Mouse (Mus musculus) ES-E14 (cell line): ENCODE results near the gene E330017A01Rik. TPM values are rescaled to one million over a fixed set of nuclear protein-coding genes. Genes with fewer than 3 reads are reported as not detected.

ENCODE experiments used
- DNase-seq: peaks from one replicate; pipeline ENCODE4 v3.0.0-alpha.2; 2013; ENCODE audit warnings: low read depth, low spot score
- H3K27ac ChIP-seq: 2 replicates; pipeline ENCODE4 v1.5.1; 2012; ENCODE audit warnings: low read depth, mild to moderate bottlenecking, low read length, moderate library complexity, mixed read lengths; ENCODE audit not compliant: poor library complexity, insufficient read depth, severe bottlenecking
- H3K36me3 ChIP-seq: 2 replicates; pipeline ENCODE4 v1.6.1; 2012; ENCODE audit warnings: mild to moderate bottlenecking, low read length, moderate library complexity, mixed read lengths; ENCODE audit not compliant: control insufficient read depth, poor library complexity, insufficient read depth, severe bottlenecking
- H3K4me1 ChIP-seq, 2 experiments: fragments of 150-350 bp in 1 of 2; sonication (generic) in 1 of 2; 2 replicates each; pipeline ENCODE4 v1.6.1; 2012; ENCODE audit warnings: low read length in 2 of 2, mild to moderate bottlenecking in 1 of 2, mixed read lengths in 1 of 2; ENCODE audit not compliant: control insufficient read depth in 2 of 2, insufficient read depth in 2 of 2, poor library complexity in 1 of 2
- H3K4me3 ChIP-seq, 2 experiments: fragments of 150-350 bp in 1 of 2; sonication (generic) in 1 of 2; 2 replicates each; pipeline ENCODE4 v1.5.1; 2012; ENCODE audit warnings: low read length in 2 of 2, low read depth in 1 of 2, mild to moderate bottlenecking in 1 of 2, mixed read lengths in 1 of 2; ENCODE audit not compliant: insufficient read depth in 1 of 2, poor library complexity in 1 of 2, severe bottlenecking in 1 of 2
- H3K9ac ChIP-seq: 2 replicates; pipeline ENCODE4 v1.6.1; 2012; ENCODE audit warnings: low read depth, mild to moderate bottlenecking, low read length, mixed read lengths; ENCODE audit not compliant: poor library complexity, insufficient read depth, severe bottlenecking
- H3K9me3 ChIP-seq: fragments of 150-350 bp; sonication (generic); 2 replicates; pipeline ENCODE4 v1.6.1; 2012; ENCODE audit warnings: low read depth, mild to moderate bottlenecking, low read length; ENCODE audit not compliant: control insufficient read depth, insufficient read depth
- CHD2 ChIP-seq: IDR thresholded peaks from 2 replicates; pipeline ENCODE4 v1.6.1; 2014; ENCODE audit warnings: mild to moderate bottlenecking, low read depth, low read length, inconsistent platforms
- HCFC1 ChIP-seq: IDR thresholded peaks from 2 replicates; pipeline ENCODE4 v1.6.1; 2012; ENCODE audit warnings: low read length, inconsistent platforms, borderline replicate concordance; ENCODE audit not compliant: insufficient read depth
- MAFK ChIP-seq: IDR thresholded peaks from 2 replicates; pipeline ENCODE4 v1.6.1; 2014; ENCODE audit warnings: mild to moderate bottlenecking, low read depth, low read length, inconsistent platforms; ENCODE audit not compliant: insufficient read depth
- ZC3H11A ChIP-seq: IDR thresholded peaks from 2 replicates; pipeline ENCODE4 v1.6.1; 2012; ENCODE audit warnings: low read depth, mild to moderate bottlenecking, inconsistent platforms, low read length, borderline replicate concordance
- ZNF384 ChIP-seq: IDR thresholded peaks from 2 replicates; pipeline ENCODE4 v1.6.1; 2012; ENCODE audit warnings: low read depth, low read length, inconsistent platforms
- in situ Hi-C, 2 experiments: fragments of 600-800 bp; cut with MboI; formaldehyde crosslinking; loops; one replicate each; pipeline ENCODE4 v1.15.1; 2025; ENCODE audit warnings: low sequenced_read_pairs in 2 of 2, inconsistent platforms in 1 of 2; ENCODE audit not compliant: unreplicated experiment in 2 of 2
- total RNA-seq: library from RNA; depleted of rRNA; stranded (reverse); fragments of 300-350 nt; gene quantifications from 2 replicates; pipeline ENCODE4 v1.2.3, GENCODE M21; 2012

Gene E330017A01Rik
- total RNA-seq, 1 experiment = not detected

- Histone ChIP-seq H3K9ac (no peak overlapping the region), H3K9me3 (no peaks in the 10 kb centered on the region), H3K4me1 (no peaks in the 10 kb centered on the region), H3K4me3 (no peak overlapping the region), H3K27ac (no peak overlapping the region), H3K36me3 (no peaks in the 10 kb centered on the region)
- no peak for DNase-seq
- TF ChIP-seq CHD2 (no peak), HCFC1 (no peak), MAFK (no peak)
- in situ Hi-C loops = no loop called here
Observed at GRCm38 (mm10) chr16:58663816-58664215, 25.3 kb upstream of the E330017A01Rik start.

DNA sequence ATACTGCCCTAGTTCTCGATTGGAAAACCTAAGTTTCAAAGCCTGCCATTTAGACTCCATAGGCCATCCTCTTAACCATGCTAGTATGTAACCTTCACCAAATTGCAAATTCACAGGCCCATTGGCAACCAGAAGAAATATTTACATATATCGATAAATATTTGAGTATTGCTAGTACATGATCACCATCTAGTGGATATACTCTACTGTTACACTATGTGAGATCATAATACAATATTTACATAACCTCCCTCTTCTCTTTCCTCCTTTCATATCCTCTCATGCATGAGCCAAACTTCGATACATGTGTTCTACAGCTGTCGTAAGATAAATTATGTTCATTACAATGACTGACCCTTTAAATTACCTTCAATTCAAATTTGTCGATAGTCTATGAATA, 24.5 kb upstream of the E330017A01Rik start:
- in situ Hi-C loops = no loop called here
- Histone ChIP-seq H3K27ac (no peak overlapping the region), H3K9me3 (no peaks in the 10 kb centered on the region), H3K36me3 (no peaks in the 10 kb centered on the region), H3K4me1 (no peaks in the 10 kb centered on the region), H3K4me3 (no peak overlapping the region), H3K9ac (no peak overlapping the region)
- DNase-seq = no peak
- TF ChIP-seq HCFC1 (no peak), CHD2 (no peak)

GRCm38 (mm10) chr16:58662287-58662791, 23.8 kb upstream of the E330017A01Rik start:
- no peak for DNase-seq
- Histone ChIP-seq H3K4me1 (no peaks in the 10 kb centered on the region), H3K9ac (no peak overlapping the region)

DNA sequence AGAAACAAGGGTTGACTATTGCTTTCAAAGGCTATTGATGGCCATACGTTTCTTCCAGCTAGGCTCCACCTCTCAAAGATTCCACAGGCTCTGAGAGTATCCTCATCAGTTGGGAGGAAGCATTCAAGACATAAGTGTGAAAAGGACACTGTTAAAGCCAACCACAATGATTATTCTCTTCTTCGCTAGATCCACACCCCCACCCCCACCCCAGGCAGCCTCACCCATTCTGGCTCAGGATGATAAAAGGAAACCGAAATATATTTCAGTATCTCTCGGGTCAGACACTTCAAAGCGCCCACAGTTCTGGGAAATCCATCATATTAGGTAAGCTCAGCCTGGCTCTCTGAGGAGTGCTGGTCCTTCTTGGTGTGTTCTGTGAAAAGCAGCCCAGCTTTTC, 23.3 kb upstream of the E330017A01Rik start:
- H3K4me3 ChIP-seq = no peak overlapping the region
- no peak overlapping the region for H3K27ac ChIP-seq
- no peak for TF ChIP-seq HCFC1
- H3K4me1 ChIP-seq = no peaks in the 10 kb centered on the region
- no peak overlapping the region for H3K9ac ChIP-seq
- no peaks in the 10 kb centered on the region for H3K9me3 ChIP-seq
- in situ Hi-C loops = no loop called here
- DNase-seq = no peak
- H3K36me3 ChIP-seq = no peaks in the 10 kb centered on the region

More at GRCm38 (mm10) chr16:58662287-58662791, 23.8 kb upstream of the E330017A01Rik start:
- TF ChIP-seq MAFK (no peak), ZC3H11A (no peak), ZNF384 (no peak), HCFC1 (no peak)
- Histone ChIP-seq H3K9me3 (no peaks in the 10 kb centered on the region), H3K4me3 (no peak overlapping the region), H3K36me3 (no peaks in the 10 kb centered on the region), H3K27ac (no peak overlapping the region)
- in situ Hi-C loops = no loop called here

DNA sequence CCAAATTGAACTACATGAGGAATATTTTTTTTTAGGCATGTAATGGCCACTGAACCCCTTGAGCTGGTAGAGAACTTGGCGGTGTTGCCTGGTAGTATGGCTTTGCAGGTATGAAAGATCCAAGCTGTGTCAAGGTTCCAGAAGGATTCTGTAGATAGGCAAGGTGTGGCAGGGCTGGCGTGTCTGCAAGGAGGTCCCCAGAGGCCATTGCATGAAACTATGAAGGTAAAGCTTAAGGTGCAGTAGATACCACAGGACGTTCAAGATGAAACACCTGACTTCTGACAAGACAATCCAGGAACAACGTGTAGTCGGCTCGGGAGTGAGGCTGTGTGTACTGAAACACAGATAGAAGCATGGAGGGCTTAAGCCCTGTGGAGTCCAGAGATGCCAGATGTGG, 20.1 kb upstream of the E330017A01Rik start:
- H3K4me1 ChIP-seq = no peaks in the 10 kb centered on the region
- no peaks in the 10 kb centered on the region for H3K9me3 ChIP-seq
- no peak overlapping the region for H3K9ac ChIP-seq
- DNase-seq = no peak
- in situ Hi-C loops = no loop called here
- no peaks in the 10 kb centered on the region for H3K36me3 ChIP-seq
- no peak for TF ChIP-seq ZC3H11A
- TF ChIP-seq CHD2 = no peak
- no peak for TF ChIP-seq HCFC1
- TF ChIP-seq ZNF384 = no peak
- H3K4me3 ChIP-seq = no peak overlapping the region
- no peak overlapping the region for H3K27ac ChIP-seq
